Mouse (Mus musculus) bone marrow macrophage, adult 2 months (primary cell): ENCODE results near the gene Zfyve28.
A peak's percentile ranks its signal among the peaks of the same experiment; 100 is the strongest.

Experiments used
- CTCF ChIP-seq: IDR thresholded peaks from 2 replicates; pipeline ENCODE4 v1.5.1; 2012; ENCODE audit warnings: low read depth, mild to moderate bottlenecking, low read length, moderate library complexity
- POLR2A ChIP-seq: IDR thresholded peaks from 2 replicates; pipeline ENCODE4 v1.6.1; 2012; ENCODE audit warnings: mild to moderate bottlenecking, low read depth, low read length, borderline replicate concordance

GRCm38 (mm10) chr5:34231901-34232300 lies 56.3 kb downstream of the Zfyve28 start:
- no peak for TF ChIP-seq CTCF
- TF ChIP-seq POLR2A = 0 out of 2 replicates have a peak, but pooled peaks have one; percentile 13
